Mouse (Mus musculus): ENCODE measurements around the gene Dut. TPM values are rescaled to one million over a fixed set of nuclear protein-coding genes. Genes with fewer than 3 reads are reported as not detected.

Dut gene
- polyA plus RNA-seq, 1 experiment from 2014 or later: 135 TPM

Other genes with a start within 250 kb of the Dut start
- gene Slc24a5, start 179.1 kb upstream of the Dut start, polyA plus RNA-seq (2015; fragmentation: Nextera tagmentation; extraction: Ambion mirVana): 4.8 and 8.6 TPM in 2 replicates
- gene Myef2, start 123.5 kb upstream of the Dut start, polyA plus RNA-seq (2015; fragmentation: Nextera tagmentation; extraction: Ambion mirVana): 108 and 121 TPM in 2 replicates
- not detected in 2 replicates for gene Ctxn2, start 110.5 kb upstream of the Dut start, polyA plus RNA-seq (2015; fragmentation: Nextera tagmentation; extraction: Ambion mirVana)
- gene Slc12a1, start 94.7 kb upstream of the Dut start, polyA plus RNA-seq (2015; fragmentation: Nextera tagmentation; extraction: Ambion mirVana): 0.07 TPM in 1 of 2 replicates, not detected in the other

Measured in embryonic facial prominence, embryonic 13.5 days (tissue).